Mouse (Mus musculus) intestine, postnatal 0 days (tissue): Measurements from ENCODE around the gene Gm20661. TPM values are rescaled to one million over a fixed set of nuclear protein-coding genes. Genes with fewer than 3 reads are reported as not detected.

ENCODE experiments used
- ATAC-seq: fragments of 200-750 bp; cut with Nextera tagmentation; 2 replicates; pipeline ENCODE4 v1.8.0; 2017; ENCODE audit warnings: mild to moderate bottlenecking, moderate TSS enrichment, moderate library complexity
- H3K27ac ChIP-seq: fragments of 300-500 bp; sonication (generic); 2 replicates; pipeline ENCODE4 v1.5.1; 2014; ENCODE audit warnings: mild to moderate bottlenecking, low read depth, low read length, moderate library complexity
- H3K27me3 ChIP-seq: fragments of 300-500 bp; sonication (generic); replicated peaks from 2 replicates; pipeline ENCODE4 v1.6.1; 2014; ENCODE audit warnings: low read length, mixed read lengths; ENCODE audit not compliant: control insufficient read depth, insufficient read depth
- H3K36me3 ChIP-seq: fragments of 300-500 bp; sonication (generic); 2 replicates; pipeline ENCODE4 v1.6.1; 2014; ENCODE audit warnings: mild to moderate bottlenecking, moderate library complexity; ENCODE audit not compliant: control insufficient read depth, insufficient read depth
- H3K4me1 ChIP-seq: fragments of 300-500 bp; sonication (generic); replicated peaks from 2 replicates; pipeline ENCODE4 v1.6.1; 2014; ENCODE audit warnings: antibody characterized with exemption, low read length, mixed read lengths; ENCODE audit not compliant: control insufficient read depth, insufficient read depth
- H3K4me2 ChIP-seq: fragments of 300-500 bp; sonication (generic); replicated peaks from 2 replicates; pipeline ENCODE4 v1.6.1; 2014; ENCODE audit warnings: low read depth, mild to moderate bottlenecking, moderate library complexity
- H3K4me3 ChIP-seq: fragments of 300-500 bp; sonication (generic); 2 replicates; pipeline ENCODE4 v1.5.1; 2014; ENCODE audit warnings: low read depth, low read length
- H3K9ac ChIP-seq: fragments of 300-500 bp; sonication (generic); 2 replicates; pipeline ENCODE4 v1.6.1; 2014; ENCODE audit warnings: mild to moderate bottlenecking, low read depth, low read length
- H3K9me3 ChIP-seq: fragments of 300-500 bp; sonication (generic); 2 replicates; pipeline ENCODE4 v1.6.1; 2016; ENCODE audit warnings: mixed run types; ENCODE audit not compliant: control insufficient read depth
- CTCF ChIP-seq: sonication (generic); IDR thresholded peaks from 2 replicates; pipeline ENCODE4 v1.5.1; 2016; ENCODE audit warnings: low read depth, mild to moderate bottlenecking, control low read depth, antibody characterized with exemption, moderate library complexity
- WGBS: fragments of 180-500 bp; shearing (Covaris S2); extraction: QIAGEN DNeasy Blood & Tissue Kit; methylation state at CpG from one replicate; pipeline ENCODE4 v1.1.7; 2014; 5-methylcytosine and 5-hydroxymethylcytosine counted together
- polyA plus RNA-seq: library from polyadenylated mRNA; unstranded; fragments of >200 nt; fragmentation: Nextera tagmentation; extraction: Ambion mirVana; gene quantifications from 2 replicates; pipeline ENCODE4 v1.2.1, GENCODE M21; 2015

The Gm20661 gene
- polyA plus RNA-seq, 1 experiment from 2014 or later = 0.39 TPM

DNA sequence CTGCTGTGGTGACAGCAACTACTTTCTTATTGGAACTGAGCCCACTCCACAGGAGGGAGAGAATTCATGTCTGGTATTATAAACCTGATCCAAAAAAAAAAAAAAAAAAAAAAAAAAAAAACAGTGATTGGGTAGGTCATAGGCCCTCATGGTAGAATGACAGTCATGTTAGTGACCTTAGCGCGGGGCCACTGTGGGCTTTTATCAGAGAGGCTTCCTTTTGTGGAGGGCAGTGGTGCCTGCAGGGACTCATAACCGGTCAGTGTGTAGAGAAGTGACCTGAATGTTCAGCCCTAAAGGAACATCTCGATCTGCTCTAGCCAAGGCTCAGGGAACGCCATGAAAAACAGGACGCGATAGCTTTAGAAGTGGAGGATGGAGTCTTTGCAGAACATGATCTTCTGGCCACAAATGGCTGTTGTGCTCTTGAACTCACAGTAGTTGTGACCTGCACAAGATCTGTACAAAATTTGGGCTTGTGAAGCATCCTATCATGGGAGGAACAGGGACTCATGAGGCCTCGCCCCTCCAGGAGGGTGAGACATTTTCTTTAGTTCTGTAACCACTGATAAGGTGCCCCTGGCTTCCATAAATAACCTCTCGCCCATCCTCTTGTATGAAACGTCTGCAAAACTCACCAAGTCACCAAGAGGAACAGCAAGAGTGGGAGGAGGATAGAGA lies 8.2 kb upstream of the Gm20661 start:
- Histone ChIP-seq H3K9me3 (no peaks in the 10 kb centered on the region), H3K4me2 (peak overlapping the region; percentile 78), H3K27me3 (no peaks in the 10 kb centered on the region), H3K27ac (no peak overlapping the region; the same call in 1 of the 2 replicates), H3K4me3 (no peak overlapping the region), H3K36me3 (peaks cover 36% of the 10 kb centered on the region), H3K4me1 (peaks cover 7% of the 10 kb centered on the region; the same call in 1 of the 2 replicates), H3K9ac (no peak overlapping the region)
- WGBS = 74% methylated on average over 10 of the region's 10 CpGs
- no peak for ATAC-seq
- no peak for TF ChIP-seq CTCF

DNA sequence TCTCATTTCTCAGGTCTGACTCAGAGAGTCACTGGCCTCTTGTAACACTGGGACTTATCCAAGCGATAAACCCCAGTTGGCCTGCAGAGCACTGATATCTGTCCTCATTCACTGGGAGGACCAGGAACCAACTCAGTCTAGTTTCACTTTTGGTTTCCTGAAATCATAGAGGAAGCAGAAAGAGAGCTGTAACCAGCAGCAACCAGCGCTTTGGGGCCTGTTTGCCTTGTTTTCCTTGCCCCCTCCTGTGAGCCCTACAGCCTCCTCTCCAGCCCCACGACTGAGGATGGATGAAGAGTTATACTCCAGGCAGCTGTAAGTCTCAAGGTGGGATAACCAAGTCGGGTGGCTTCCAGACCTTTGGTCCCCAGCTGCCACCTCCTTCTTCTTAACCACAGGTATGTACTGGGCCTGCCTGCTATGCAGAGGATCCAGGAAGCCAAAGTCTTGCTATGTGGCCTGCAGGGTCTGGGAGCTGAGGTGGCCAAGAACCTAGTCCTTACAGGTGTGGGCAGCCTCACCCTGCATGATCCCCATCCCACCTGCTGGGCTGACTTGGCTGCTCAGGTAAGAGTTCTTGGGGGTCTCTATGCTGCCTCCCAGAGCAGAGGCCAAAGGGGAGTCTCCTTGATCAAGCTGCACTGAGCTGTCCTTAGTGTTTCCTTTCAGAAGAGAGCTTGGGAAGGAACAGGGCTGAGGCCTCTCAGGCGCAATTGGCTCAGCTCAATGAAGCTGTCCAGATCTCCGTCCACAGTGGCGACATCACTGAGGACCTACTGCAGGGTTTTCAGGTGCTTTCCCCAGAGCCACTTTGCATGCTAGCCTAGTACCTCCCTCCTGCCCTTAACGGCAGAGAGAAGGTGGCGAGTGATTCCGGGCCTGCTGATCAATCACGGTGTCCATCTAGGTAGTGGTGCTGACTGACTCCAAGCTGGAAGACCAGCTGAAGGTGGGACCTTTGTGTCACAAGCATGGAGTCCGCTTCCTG lies 7.2 kb upstream of the Gm20661 start, which contains the start of gene Uba7:
Gene Uba7, plus strand, starts transcription at position 107 of the 988 bp plus-strand sequence.
- Histone ChIP-seq H3K4me2 (peak within 1 kb of the TSS; percentile 78), H3K9ac (peak within 1 kb of the TSS; percentile 56), H3K4me3 (peak within 1 kb of the TSS; percentile 37), H3K27ac (peak within 1 kb of the TSS; percentile 76), H3K4me1 (peaks cover 7% of the 10 kb centered on the region; the same call in 1 of the 2 replicates), H3K27me3 (no peaks in the 10 kb centered on the region), H3K36me3 (peaks cover 45% of the 10 kb centered on the region), H3K9me3 (no peaks in the 10 kb centered on the region)
- TF ChIP-seq CTCF = no peak
- peak; percentile 80 for ATAC-seq
- WGBS = 54% methylated on average over 12 of the region's 12 CpGs

DNA sequence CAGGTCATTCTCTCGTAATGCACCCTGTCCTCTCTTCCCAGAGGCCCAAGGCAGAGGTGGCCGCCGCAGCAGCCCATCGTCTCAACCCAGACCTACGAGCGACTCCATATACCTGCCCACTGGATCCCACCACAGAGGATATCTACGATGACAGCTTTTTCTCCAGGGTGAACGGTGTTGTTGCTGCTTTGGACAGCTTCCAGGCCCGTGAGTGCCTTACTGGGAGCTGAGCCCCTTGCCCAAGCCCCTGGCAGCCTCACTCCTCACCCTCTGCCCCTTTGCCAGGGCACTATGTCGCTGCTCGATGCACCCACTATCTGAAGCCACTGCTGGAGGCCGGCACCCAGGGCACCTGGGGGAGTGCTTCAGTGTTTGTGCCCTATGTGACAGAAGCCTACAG lies 4.0 kb upstream of the Gm20661 start:
- no peaks in the 10 kb centered on the region for H3K27me3 ChIP-seq
- no peak overlapping the region for H3K4me3 ChIP-seq
- no peak overlapping the region for H3K27ac ChIP-seq
- H3K9ac ChIP-seq = no peak overlapping the region
- H3K36me3 ChIP-seq = peaks cover 43% of the 10 kb centered on the region
- H3K4me1 ChIP-seq = peaks cover 10% of the 10 kb centered on the region; the same call in 1 of the 2 replicates
- WGBS = 90% methylated on average over 12 of the region's 12 CpGs
- no peak overlapping the region for H3K4me2 ChIP-seq
- no peaks in the 10 kb centered on the region for H3K9me3 ChIP-seq
- no peak for ATAC-seq
- TF ChIP-seq CTCF = no peak

DNA sequence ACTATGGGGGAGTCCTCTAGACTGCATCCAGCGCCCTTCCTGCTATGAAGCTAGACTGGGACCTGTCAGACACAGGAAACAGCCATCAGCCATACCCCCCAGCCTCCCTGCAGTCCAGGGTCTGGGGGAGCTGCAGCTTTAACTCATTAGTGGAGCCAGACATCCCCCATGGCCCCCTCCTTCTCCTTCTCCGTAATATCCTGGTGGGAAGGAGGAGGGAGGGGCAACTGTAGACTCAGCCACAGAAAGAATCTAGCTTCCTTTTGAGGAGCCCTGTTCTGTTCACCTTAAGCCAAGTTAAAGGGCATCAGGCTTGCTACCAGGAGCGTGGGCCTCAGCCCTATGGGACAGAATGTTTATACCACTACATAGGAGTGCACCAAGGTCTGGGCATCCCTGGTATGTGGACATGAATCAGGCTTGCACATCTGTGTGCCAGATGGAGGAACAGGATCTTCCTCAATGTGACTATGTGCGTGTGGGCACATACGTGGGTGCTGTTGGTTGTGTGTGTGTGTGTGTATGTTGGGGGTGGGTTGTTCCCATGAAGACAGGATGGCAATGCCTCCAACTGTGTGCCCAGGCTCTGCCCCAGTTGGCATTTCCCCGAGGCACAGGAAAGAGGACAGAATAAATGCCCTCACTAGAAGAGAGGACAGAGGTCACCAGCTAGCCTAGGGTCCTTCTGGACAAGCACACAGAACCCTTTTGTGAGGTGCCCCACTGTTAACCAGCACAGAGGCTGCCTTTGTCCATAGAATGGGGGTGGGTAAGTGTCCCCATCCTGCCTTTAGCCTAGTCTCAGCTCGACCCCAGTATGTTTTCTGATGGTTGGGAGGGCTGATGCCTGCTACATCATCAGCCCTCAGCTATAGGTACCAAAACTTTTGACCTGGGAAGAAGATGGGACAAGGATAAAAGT lies 913 bp upstream of the Gm20661 start:
- no peak for TF ChIP-seq CTCF
- H3K9me3 ChIP-seq = no peaks in the 10 kb centered on the region
- H3K4me2 ChIP-seq = peak overlapping the region; percentile 84
- H3K36me3 ChIP-seq = peaks cover 43% of the 10 kb centered on the region
- no peak for ATAC-seq
- 49% methylated on average over 7 of the region's 7 CpGs for WGBS
- no peaks in the 10 kb centered on the region for H3K27me3 ChIP-seq
- 0 out of 2 replicates have a peak, but pooled peaks cover 2% of the 10 kb centered on the region for H3K4me1 ChIP-seq
- no peak overlapping the region for H3K4me3 ChIP-seq
- H3K27ac ChIP-seq = peak overlapping the region; percentile 89
- no peak overlapping the region for H3K9ac ChIP-seq

DNA sequence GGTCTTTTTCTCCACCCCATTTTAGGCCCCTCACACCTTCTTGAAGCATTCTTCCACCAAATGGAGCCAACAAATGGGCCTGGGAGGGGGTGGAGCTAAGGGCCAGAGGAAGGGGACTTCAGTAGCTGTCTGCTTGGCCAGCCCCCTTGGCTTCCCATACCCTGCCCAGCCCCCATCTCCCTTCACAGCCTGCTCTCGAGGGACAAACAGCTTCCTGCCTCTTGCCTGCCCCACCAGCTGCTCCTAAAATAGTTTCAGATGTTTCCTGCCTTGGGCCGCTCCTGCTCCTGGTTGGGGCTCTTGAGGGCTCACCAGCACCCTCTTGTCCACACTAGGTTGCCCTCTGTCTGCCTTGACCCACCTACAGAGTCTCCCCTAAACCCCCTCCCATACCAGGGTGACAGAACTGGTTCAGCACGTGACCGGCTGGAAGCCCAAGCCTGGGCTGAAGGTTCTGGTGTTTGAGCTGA lies 598 bp downstream of the Gm20661 start:
- Histone ChIP-seq H3K36me3 (peaks cover 30% of the 10 kb centered on the region), H3K27me3 (no peaks in the 10 kb centered on the region), H3K27ac (peak overlapping the region; percentile 89), H3K4me3 (peak overlapping the region; percentile 29; the same call in 1 of the 2 replicates), H3K4me1 (0 out of 2 replicates have a peak, but pooled peaks cover 2% of the 10 kb centered on the region), H3K4me2 (peak overlapping the region; percentile 84), H3K9me3 (no peaks in the 10 kb centered on the region), H3K9ac (0 out of 2 replicates have a peak overlapping the region, but pooled peaks have one; percentile 4)
- no peak for TF ChIP-seq CTCF
- ATAC-seq = no peak
- 35% methylated on average over 4 of the region's 4 CpGs for WGBS
